Mouse (Mus musculus): ENCODE measurements at regions not wholly inside any gene's neighbourhood (a gene's known extent, or its start where the extent isn't known, plus 50 kb on each side); places are given as distances from the start of the nearest gene placed in this dataset.

DNA sequence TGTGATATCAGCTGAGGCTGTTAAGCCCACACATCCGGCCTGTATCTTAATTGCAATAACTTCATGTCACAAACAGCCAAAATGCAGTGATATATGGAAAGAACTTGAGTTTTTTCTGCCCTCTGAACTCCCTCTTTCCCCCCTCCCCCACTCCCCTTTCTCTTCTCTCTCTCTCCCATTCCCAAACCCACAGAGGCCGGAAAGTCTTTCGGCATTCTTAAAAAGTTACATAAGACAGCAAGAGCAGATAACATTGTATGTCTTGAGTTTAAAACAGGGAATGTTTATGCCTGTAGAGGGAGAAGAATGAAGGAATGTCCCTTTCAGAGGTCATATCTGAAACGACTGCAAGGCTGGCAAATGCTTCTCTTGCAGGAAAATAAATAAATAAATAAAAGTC, 154.3 kb upstream of the Phactr1 start:
- no peak overlapping the region for H3K9ac ChIP-seq
- H3K4me2 ChIP-seq, result no peak overlapping the region
- H3K27ac ChIP-seq, result no peak overlapping the region
- WGBS, result 61% methylated on average over 4 of the region's 4 CpGs
- ATAC-seq (replicated peaks), result no peak
- no peaks in the 10 kb centered on the region for H3K36me3 ChIP-seq (replicated peaks)
- no peaks in the 10 kb centered on the region for H3K27me3 ChIP-seq (replicated peaks)
- H3K4me3 ChIP-seq, result no peak overlapping the region
- no peaks in the 10 kb centered on the region for H3K4me1 ChIP-seq
- H3K9me3 ChIP-seq, result no peaks in the 10 kb centered on the region

DNA sequence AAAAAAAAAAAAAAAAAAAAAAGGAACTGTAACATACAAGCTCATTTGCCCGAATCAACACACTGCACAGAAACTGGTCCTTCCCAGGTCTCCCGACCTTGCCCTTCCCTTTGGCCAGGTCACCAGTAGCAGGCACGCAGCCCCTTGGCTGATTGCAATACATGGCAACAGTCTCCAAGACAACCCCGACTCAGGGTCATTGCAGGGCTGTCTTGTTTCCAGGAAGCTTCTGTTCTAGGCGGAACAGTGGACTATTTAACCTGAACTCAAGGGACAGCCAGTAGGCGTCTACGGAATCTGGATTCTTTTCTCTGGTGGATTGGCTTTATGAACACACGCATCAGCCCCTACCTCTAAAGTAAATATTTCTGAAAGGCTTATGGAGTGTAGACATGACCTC, 153.5 kb upstream of the Phactr1 start:
- no peak overlapping the region for H3K4me3 ChIP-seq
- no peak overlapping the region for H3K4me2 ChIP-seq
- H3K36me3 ChIP-seq (replicated peaks), result no peaks in the 10 kb centered on the region
- H3K27me3 ChIP-seq (replicated peaks), result no peaks in the 10 kb centered on the region
- no peaks in the 10 kb centered on the region for H3K9me3 ChIP-seq
- H3K27ac ChIP-seq, result no peak overlapping the region
- no peak for ATAC-seq (replicated peaks)
- H3K9ac ChIP-seq, result no peak overlapping the region
- no peaks in the 10 kb centered on the region for H3K4me1 ChIP-seq
- WGBS, result 41% methylated on average over 8 of the region's 8 CpGs

- Histone ChIP-seq H3K27me3 (replicated peaks) (no peaks in the 10 kb centered on the region), H3K27ac (no peak overlapping the region), H3K4me3 (no peak overlapping the region), H3K4me2 (no peak overlapping the region), H3K4me1 (no peaks in the 10 kb centered on the region), H3K9ac (no peak overlapping the region), H3K36me3 (replicated peaks) (no peaks in the 10 kb centered on the region), H3K9me3 (no peaks in the 10 kb centered on the region)
- no peak for ATAC-seq (replicated peaks)
- 84% methylated on average over 2 of the region's 2 CpGs for WGBS
Observed at GRCm38 (mm10) chr13:42528169-42528568, 152.3 kb upstream of the Phactr1 start.

DNA sequence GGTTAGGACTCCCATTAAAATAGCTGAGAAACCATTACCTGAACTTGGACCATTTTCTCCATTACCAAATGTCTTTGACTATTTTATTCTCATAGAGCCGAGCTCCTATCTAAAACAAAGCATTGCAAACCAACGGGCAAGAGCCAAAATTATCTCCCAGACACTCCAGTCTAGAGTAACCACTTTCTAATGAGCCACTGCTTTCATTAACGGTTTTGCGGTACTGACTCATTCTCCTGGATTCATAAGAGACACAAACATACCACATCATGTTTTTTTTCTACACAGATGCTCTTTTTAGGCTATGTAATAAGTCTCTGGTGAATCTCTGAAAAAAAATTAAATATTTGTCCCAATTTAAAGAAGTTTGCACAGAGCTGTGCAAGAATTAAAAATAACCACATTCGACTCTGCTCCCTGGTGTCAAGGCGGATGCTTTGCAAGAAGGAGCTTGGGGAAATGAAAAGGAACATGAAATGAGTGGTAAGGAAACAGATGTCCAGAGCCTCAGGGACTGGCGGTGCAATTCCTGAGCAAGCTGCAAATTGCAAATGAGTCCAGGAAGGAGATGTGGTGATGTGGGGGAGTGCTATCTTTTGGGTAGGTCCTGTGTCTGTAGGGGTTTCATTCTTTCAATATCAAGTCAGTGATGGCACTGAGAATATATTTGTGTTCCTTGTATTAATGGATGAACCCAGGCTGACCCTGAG, 143.8 kb upstream of the Phactr1 start:
- Histone ChIP-seq H3K4me1 (no peaks in the 10 kb centered on the region), H3K9ac (no peak overlapping the region), H3K4me2 (no peak overlapping the region), H3K9me3 (peaks cover 6% of the 10 kb centered on the region; the same call in 1 of the 2 replicates), H3K27me3 (replicated peaks) (no peaks in the 10 kb centered on the region), H3K36me3 (replicated peaks) (no peaks in the 10 kb centered on the region), H3K27ac (no peak overlapping the region), H3K4me3 (no peak overlapping the region)
- WGBS, result 74% methylated on average over 7 of the region's 7 CpGs
- ATAC-seq (replicated peaks), result no peak

- H3K36me3 ChIP-seq (replicated peaks), result no peaks in the 10 kb centered on the region
- no peak overlapping the region for H3K27ac ChIP-seq
- H3K9ac ChIP-seq, result no peak overlapping the region
- peaks cover 6% of the 10 kb centered on the region; the same call in 1 of the 2 replicates for H3K9me3 ChIP-seq
- no peaks in the 10 kb centered on the region for H3K27me3 ChIP-seq (replicated peaks)
- WGBS, result 91% methylated on average over 2 of the region's 2 CpGs
- no peak overlapping the region for H3K4me3 ChIP-seq
- H3K4me2 ChIP-seq, result no peak overlapping the region
- no peaks in the 10 kb centered on the region for H3K4me1 ChIP-seq
- ATAC-seq (replicated peaks), result no peak
Observed at GRCm38 (mm10) chr13:42538046-42538445, 142.4 kb upstream of the Phactr1 start.

DNA sequence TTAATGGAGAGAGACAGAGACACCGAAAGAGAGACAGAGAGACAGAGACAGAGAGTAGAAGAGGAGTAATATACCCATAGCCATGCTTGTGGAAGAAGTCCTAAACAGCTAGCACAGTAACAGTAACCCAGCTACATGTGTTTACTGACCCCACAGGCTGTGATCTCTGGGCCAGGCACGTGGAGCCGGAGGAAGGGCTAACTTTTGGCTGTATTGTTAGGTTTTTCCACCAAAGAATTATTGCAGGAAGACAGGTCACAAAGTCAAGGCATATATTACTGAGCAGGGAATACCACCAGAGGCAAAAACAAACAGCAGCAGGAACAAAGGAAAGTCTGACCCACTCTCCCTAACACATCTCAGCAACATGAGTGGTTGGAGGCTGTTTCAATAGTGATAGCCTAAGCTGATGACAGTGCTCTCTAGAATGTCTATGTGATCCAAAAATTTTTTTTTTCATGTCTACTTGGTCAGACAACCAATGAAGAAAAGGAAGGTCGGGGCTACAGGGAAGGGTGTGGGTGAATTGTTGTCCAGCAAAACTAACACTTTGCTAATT, 135.8 kb upstream of the Phactr1 start:
- H3K36me3 ChIP-seq (replicated peaks), result no peaks in the 10 kb centered on the region
- H3K4me1 ChIP-seq, result no peaks in the 10 kb centered on the region
- H3K4me2 ChIP-seq, result no peak overlapping the region
- H3K4me3 ChIP-seq, result no peak overlapping the region
- no peak overlapping the region for H3K27ac ChIP-seq
- 82% methylated on average over 4 of the region's 4 CpGs for WGBS
- no peak for ATAC-seq (replicated peaks)
- no peaks in the 10 kb centered on the region for H3K27me3 ChIP-seq (replicated peaks)
- H3K9me3 ChIP-seq, result peaks cover 6% of the 10 kb centered on the region; the same call in 1 of the 2 replicates
- no peak overlapping the region for H3K9ac ChIP-seq

DNA sequence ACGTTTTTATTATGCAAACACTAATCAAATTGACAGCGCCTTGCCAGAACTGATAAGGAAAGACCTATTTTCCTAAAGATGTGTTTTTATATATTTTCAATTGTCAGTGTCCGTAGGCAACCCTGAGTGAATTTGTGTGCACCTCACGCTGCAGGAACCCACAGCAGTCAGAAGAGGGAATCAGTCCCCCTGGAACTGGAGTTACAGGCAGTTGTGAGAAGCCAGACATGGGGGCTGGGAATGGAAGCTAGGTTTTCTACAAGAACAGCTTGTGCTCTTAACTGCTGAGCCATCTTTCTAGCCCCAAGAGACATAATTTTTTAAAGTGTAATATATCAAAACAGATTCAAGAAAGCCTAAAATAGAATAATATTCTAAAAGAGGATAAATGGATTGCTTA, 134.0 kb upstream of the Phactr1 start:
- peaks cover 1% of the 10 kb centered on the region; the same call in 1 of the 2 replicates for H3K9me3 ChIP-seq
- no peaks in the 10 kb centered on the region for H3K36me3 ChIP-seq (replicated peaks)
- no peak overlapping the region for H3K9ac ChIP-seq
- no peak overlapping the region for H3K4me3 ChIP-seq
- no peak overlapping the region for H3K27ac ChIP-seq
- H3K4me1 ChIP-seq, result no peaks in the 10 kb centered on the region
- ATAC-seq (replicated peaks), result no peak
- H3K4me2 ChIP-seq, result no peak overlapping the region
- WGBS, result 64% methylated on average over 4 of the region's 4 CpGs
- no peaks in the 10 kb centered on the region for H3K27me3 ChIP-seq (replicated peaks)

DNA sequence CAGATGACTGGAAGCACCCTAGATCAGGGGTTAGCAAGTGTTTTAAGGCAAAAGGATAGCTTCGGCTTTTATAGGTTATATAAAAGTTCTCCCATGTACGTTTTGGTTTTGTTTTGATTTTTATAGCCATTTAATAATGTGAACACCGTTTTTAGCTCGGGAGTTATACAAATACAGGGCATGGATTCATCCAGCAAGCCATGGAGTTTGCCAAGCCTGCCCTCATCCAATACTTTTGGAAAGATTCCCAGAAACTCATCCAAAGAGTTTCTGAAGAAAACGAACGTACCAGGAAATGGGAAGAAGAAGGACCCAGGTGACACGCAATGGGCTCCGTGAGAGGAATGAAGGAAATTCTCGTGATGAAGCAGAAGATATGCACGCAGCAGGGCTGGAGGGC, 133.6 kb upstream of the Phactr1 start:
- Histone ChIP-seq H3K36me3 (replicated peaks) (no peaks in the 10 kb centered on the region), H3K4me2 (no peak overlapping the region), H3K4me3 (no peak overlapping the region), H3K27ac (no peak overlapping the region), H3K9me3 (no peaks in the 10 kb centered on the region), H3K9ac (no peak overlapping the region), H3K4me1 (no peaks in the 10 kb centered on the region), H3K27me3 (replicated peaks) (no peaks in the 10 kb centered on the region)
- ATAC-seq (replicated peaks), result no peak
- 88% methylated on average over 10 of the region's 10 CpGs for WGBS

DNA sequence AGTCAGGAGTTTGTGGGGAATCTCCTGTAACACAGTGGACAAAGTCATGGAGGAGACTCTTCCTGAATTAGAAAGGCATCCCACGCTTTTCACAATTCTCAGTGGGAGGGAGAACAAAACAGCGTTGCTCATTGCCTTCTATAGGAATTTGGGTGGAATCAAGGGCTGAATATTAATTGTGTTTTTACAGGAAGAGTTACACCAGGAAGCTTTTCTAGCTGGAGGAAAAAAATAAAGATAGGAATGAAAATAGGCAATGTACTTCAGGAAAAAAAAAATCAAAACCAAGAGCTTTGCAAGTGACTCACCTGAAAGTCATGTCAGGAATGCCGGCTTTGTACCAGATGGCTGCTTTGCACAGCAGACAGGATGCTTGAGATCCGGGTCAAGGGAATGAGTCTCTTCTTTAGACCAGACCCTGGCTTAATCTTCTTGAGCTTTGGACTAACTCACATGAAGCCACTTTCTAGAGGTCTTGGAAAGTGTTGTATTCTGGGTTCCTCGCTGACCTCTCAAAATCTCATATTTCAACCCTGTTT, 131.3 kb upstream of the Phactr1 start:
- H3K4me2 ChIP-seq, result no peak overlapping the region
- WGBS, result 66% methylated on average over 5 of the region's 5 CpGs

DNA sequence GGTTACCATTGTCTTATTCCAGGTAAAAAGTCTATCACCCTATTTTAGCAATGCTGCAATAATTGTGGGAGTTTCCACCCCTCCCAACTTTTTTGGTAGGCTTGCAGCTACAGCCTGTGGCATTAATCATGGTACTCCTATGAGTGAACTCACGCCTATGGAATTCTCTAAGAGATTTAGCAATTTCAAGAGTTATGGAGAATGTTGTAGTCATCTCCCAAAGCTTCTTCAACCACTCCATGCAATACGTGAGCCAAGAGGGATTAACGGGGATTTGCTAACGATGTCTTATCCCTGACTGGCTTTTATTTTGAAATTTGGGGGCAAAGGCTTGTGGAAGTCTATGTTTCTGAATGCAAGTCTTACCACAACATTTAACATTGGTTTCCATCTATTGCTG, 125.5 kb upstream of the Phactr1 start:
- H3K4me3 ChIP-seq, result no peak overlapping the region
- WGBS, result 86% methylated on average over 4 of the region's 4 CpGs
- no peak for ATAC-seq (replicated peaks)
- H3K9me3 ChIP-seq, result no peaks in the 10 kb centered on the region
- H3K9ac ChIP-seq, result no peak overlapping the region
- no peaks in the 10 kb centered on the region for H3K36me3 ChIP-seq (replicated peaks)
- H3K27me3 ChIP-seq (replicated peaks), result no peaks in the 10 kb centered on the region
- no peak overlapping the region for H3K27ac ChIP-seq
- H3K4me2 ChIP-seq, result no peak overlapping the region
- H3K4me1 ChIP-seq, result no peaks in the 10 kb centered on the region

More for the DNA sequence above, 131.3 kb upstream of the Phactr1 start:
- no peaks in the 10 kb centered on the region for H3K4me1 ChIP-seq
- no peak overlapping the region for H3K27ac ChIP-seq
- no peaks in the 10 kb centered on the region for H3K9me3 ChIP-seq
- no peak overlapping the region for H3K9ac ChIP-seq
- no peak for ATAC-seq (replicated peaks)
- H3K27me3 ChIP-seq (replicated peaks), result no peaks in the 10 kb centered on the region
- H3K4me3 ChIP-seq, result no peak overlapping the region
- no peaks in the 10 kb centered on the region for H3K36me3 ChIP-seq (replicated peaks)

DNA sequence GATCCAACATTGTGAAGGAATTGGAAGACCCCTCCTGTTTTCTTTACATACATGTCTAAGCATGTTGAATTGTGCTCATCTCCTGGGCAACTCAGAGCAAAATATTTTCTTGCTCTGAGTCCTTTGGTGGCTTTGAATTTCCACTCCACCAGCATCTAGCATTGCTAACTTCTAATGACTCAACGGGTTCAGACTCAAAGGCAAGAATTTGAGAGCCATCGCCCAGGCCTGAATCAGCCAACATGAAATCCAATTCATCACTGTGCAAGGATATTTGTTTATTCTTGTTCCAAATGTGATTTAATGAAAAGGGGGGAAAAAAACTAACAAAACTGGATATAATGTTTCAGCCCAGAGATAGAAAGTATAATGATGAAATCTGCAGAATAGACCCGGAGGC, 121.9 kb upstream of the Phactr1 start:
- Histone ChIP-seq H3K9me3 (no peaks in the 10 kb centered on the region), H3K4me3 (no peak overlapping the region), H3K4me1 (no peaks in the 10 kb centered on the region), H3K4me2 (no peak overlapping the region), H3K36me3 (replicated peaks) (no peaks in the 10 kb centered on the region), H3K27me3 (replicated peaks) (no peaks in the 10 kb centered on the region), H3K27ac (no peak overlapping the region), H3K9ac (no peak overlapping the region)
- no peak for ATAC-seq (replicated peaks)
- WGBS, result 93% methylated on average over 3 of the region's 3 CpGs

DNA sequence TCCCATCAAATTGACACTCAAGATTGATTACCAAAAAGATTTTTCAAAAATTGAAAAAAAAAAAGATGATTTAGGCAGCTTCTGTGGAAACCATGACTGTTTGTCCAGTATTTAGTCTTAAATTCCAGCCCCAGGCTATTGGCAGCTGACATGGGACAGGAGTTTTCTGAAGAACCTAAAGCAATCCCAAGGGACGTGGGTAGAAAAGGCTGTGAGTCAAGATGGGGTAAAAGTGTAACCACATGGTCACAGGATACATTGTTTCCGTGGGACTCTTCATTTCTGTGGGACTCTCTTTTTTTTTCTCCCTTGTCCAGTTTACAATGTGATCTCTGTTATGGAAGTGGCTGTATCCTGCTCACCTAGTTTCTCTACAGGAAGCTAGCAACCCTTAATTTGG, 119.0 kb upstream of the Phactr1 start:
- Histone ChIP-seq H3K27ac (no peak overlapping the region), H3K9ac (no peak overlapping the region), H3K36me3 (replicated peaks) (no peaks in the 10 kb centered on the region), H3K4me3 (no peak overlapping the region), H3K4me1 (no peaks in the 10 kb centered on the region), H3K9me3 (no peaks in the 10 kb centered on the region), H3K27me3 (replicated peaks) (no peaks in the 10 kb centered on the region), H3K4me2 (no peak overlapping the region)
- 92% methylated on average over 2 of the region's 2 CpGs for WGBS
- ATAC-seq (replicated peaks), result no peak
